Mouse (Mus musculus): ENCODE measurements around the gene 4930451I11Rik. TPM values are rescaled to one million over a fixed set of nuclear protein-coding genes. Genes with fewer than 3 reads are reported as not detected.

4930451I11Rik gene
- polyA plus RNA-seq (2017; shearing (Covaris generic)): not detected

DNA sequence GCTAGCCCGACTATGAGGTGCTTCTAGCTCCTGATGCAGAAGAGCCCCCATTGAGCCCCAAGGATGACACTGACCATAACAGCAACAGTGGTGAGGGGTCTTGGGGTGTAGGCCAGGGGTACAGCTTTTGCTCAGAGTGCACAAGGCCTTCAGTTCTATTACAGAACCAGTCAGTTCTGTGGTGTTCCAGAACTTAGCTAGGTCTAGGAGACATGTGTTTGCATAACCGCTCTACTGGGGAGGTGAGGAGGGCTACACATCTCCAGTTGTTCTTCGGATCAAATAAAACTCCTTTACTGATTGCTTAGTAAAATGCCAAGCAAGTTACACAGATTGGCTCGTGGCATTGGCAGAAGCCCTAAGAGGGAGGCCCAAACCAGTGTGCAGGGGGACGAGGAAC is at the start of gene 4930451I11Rik:
TSS of gene 4930451I11Rik (minus strand) at position 101 of the 400 bp plus-strand sequence.

DNA sequence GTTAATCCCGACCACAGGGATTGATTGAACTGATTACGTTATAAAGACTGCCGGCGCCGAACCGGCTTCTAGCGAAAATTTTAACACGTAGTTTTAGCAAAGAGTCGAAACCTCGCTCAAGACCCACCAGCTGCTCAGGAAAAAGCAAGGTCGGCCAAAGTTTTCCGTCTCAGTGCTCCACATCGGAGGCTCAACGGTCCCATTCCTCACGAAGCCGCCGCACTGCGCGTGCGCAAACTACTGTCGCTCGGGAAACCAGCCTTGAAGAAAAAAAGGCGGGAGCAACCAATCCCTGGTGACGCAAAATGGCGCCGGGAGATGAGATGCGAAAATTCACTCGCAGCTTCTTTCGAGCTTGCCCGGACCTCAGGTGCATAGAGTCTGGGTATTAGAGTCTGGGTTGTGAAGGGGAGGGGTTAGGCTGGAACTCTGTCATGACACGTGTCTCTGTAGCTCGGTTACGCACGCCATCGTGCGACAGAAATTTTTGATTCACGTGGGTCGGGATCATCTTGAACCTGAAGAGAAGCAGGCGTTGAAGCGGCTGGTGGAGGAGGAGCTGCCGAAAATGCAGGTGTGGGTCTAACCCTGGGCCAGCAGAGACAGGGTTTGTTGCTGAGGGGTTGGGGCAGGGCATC is 30.8 kb upstream of the 4930451I11Rik start, which contains the start of gene Ino80e:
TSS of gene Ino80e (minus strand) at position 231 of the 638 bp plus-strand sequence.

DNA sequence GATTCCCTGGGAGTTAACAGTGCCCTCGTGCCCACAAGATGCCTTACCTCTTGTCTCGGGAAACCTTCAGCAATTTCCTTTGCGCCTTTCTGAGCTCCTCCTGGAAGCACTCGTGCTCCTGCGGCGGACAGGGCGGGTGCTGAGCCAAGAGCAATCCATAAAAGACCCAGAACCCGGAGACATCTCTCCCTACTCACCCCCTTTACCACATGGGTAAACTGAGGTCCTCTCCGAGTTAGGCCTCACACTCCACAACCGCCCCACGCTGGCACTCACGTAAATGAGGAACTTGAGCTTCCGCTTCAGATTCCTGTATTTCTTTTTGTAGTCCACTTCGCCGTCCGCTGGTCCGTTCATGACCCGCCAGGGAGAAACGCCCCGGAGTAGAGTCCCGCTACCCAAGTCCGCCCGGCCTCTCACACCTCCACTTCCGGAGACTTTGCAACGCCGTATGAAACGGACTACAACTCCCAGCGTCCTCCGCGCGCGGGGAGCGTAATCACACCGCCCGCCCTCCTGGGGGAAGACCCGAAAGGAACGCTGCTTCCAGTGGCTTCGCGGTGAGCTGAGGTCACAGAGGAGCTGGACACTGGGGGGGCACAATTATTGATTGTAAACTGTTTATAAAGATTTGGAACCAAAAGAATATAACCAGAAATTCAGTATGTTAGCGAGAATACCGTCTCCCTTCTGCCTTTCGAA is 30.1 kb upstream of the 4930451I11Rik start, which contains the start of gene Hirip3:
TSS of gene Hirip3 (plus strand) at position 544 of the 702 bp plus-strand sequence.

DNA sequence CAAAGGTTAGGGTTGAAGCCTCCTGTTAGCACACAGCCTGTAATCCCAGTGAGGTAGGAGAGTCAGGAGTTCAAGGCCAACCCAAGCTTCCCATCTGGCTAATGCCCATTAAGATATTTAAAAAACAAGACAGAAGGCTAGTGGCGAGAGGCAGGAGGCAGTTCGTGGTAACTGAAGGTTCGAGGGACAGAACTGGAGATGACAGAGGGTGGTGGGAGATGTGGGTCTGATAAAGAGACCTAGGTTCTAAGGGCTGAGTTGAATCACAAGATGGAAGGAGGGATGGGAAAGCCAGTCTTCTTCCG is 15.6 kb upstream of the 4930451I11Rik start, which contains the start of gene Doc2a:
TSS of gene Doc2a (plus strand) at position 301 of the 305 bp plus-strand sequence.

DNA sequence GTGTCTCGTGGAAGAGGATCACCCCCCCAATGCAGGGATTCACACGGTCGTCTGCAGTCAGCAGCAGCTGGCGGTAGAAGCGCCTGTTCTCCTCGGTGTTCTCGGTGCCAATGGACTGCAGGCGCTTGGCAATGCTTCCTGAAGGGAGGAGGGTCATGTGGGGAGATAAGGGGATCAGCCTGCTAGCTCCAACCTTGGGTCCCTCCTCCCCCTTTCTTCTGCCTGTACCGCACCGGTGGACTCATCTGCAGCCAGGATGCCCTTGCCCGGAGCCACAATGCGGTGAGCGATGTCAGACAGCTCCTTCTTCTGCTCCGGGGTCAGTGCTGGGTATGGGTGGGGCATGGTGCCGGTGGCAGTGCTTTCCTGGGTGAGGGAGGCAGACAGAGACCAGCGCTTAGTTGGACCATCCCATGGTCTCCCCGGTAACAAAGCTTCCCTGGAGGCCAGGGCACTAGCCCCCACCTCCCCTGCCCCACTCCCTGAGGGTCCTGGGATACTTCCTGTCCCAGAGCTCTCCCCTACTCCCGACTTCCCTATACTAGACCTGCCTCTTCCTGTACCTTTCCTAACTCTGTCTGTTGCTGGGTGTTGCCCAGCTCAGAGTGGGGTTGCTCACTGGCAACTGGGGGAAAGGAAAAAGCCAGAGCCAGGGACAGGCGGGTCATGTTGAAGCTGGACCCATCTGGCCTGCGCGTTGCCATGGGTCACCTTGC is 33.9 kb downstream of the 4930451I11Rik start, which contains the start of gene Fam57b:
TSS of gene Fam57b (plus strand) at position 258 of the 716 bp plus-strand sequence.

DNA sequence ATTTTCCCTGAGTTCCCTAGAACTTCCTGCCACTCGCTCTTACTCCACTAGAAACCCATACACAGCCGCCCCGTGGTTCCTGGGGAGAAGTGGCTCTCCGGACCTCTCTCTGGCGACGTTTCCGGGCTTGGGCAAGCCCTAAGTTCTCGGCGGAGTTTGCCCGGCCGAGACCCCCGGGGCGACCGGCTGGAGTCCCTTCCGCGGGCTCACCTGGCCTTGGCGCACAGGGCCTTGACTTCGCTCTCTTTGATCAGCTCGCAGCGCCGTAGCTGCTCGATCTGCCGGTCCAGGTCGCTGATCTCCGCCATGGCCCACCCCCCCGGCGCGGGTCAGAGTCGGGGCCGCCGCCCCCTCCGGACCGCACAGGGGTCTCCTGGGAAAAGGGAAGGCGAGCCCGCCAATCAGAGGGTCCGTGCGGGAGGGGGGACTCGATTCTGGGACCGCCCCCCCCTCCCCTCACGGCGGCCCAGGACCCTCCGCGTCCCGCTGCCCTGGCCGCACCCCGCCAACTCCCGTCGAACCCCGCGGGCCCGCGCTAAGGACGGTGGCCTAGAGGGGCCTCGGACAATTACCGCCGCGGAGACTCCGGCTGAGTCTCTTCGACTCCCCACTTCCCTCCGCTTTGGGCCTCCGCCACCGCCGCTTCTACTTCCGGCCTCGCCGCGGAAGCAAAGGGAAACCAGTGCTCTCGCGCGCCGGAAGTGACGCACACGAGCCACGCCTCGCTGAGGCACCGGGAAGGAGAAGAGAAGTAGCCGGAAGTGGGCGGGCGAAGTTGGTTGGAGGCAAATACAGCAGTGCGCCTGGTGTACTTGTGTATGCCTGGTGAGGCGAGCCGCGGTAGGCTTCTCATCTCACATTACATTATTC is 39.4 kb downstream of the 4930451I11Rik start, which contains the start of gene Ppp4c:
TSS of gene Ppp4c (minus strand) at position 646 of the 870 bp plus-strand sequence.

DNA sequence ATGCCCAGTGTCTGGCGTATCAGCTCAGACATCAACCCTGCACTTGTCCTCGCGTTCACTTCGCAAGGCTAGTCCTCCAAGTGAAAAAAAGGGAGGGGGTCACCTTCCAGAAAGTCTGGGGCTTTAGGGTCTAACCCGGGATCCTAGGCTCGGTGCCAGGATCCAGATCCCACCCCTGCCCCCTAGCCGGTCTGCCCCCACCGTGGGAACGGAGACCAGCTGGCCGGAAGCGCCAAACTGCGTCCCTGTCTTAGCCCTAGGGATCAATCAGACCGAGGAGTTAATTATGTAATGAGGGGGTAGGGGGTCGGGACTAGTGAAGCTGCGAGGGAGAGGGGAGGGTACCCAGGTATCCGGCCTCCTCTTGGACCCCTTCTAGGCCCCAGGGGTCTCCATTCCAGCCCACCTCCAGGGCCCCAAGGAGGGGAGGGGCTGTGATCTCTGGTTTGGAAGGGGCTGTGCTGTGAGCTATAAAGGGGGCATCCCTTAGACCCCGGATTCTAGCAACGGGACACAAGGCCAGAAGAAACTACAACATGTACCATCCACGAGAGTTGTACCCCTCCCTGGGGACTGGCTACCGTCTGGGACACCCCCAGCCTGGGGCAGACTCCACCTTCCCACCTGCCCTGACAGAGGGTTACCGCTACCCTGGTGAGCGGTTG is 50.3 kb downstream of the 4930451I11Rik start, which contains the start of gene Tbx6:
TSS of gene Tbx6 (plus strand) at position 513 of the 665 bp plus-strand sequence.

Other genes with a start within 250 kb of the 4930451I11Rik start
- gene Apobr, start 246.7 kb downstream of the 4930451I11Rik start, polyA plus RNA-seq (2017; shearing (Covaris generic)): 3.6 TPM
- 123 TPM for gene Cln3, start 245.8 kb downstream of the 4930451I11Rik start, polyA plus RNA-seq (2017; shearing (Covaris generic))
- not detected for gene Il27, start 236.7 kb downstream of the 4930451I11Rik start, polyA plus RNA-seq (2017; shearing (Covaris generic))
- not detected for gene Nupr1, start 200.8 kb downstream of the 4930451I11Rik start, polyA plus RNA-seq (2017; shearing (Covaris generic))
- 107 TPM for gene Sgf29, start 182.3 kb downstream of the 4930451I11Rik start, polyA plus RNA-seq (2017; shearing (Covaris generic))
- 1.3 TPM for gene Sult1a1, start 155.2 kb downstream of the 4930451I11Rik start, polyA plus RNA-seq (2017; shearing (Covaris generic))
- 125 TPM for gene Bola2, start 136.2 kb downstream of the 4930451I11Rik start, polyA plus RNA-seq (2017; shearing (Covaris generic))
- 10.3 TPM for gene Slx1b, start 135.9 kb downstream of the 4930451I11Rik start, polyA plus RNA-seq (2017; shearing (Covaris generic))
- 3,429 TPM for gene Coro1a, start 123.9 kb downstream of the 4930451I11Rik start, polyA plus RNA-seq (2017; shearing (Covaris generic))
- gene Mapk3, start 72.0 kb downstream of the 4930451I11Rik start, polyA plus RNA-seq (2017; shearing (Covaris generic)): 33.0 TPM
- gene Gdpd3, start 65.3 kb downstream of the 4930451I11Rik start, polyA plus RNA-seq (2017; shearing (Covaris generic)): 1.9 TPM
- gene Ypel3, start 54.7 kb downstream of the 4930451I11Rik start, polyA plus RNA-seq (2017; shearing (Covaris generic)): 379 TPM
- gene Tbx6, start 50.2 kb downstream of the 4930451I11Rik start, polyA plus RNA-seq (2017; shearing (Covaris generic)): 4.7 TPM
- gene Ppp4c, start 39.1 kb downstream of the 4930451I11Rik start, polyA plus RNA-seq (2017; shearing (Covaris generic)): 458 TPM
- not detected for gene Fam57b, start 34.0 kb downstream of the 4930451I11Rik start, polyA plus RNA-seq (2017; shearing (Covaris generic))
- gene Doc2a, start 15.8 kb upstream of the 4930451I11Rik start, polyA plus RNA-seq (2017; shearing (Covaris generic)): not detected
- 18.3 TPM for gene Hirip3, start 30.3 kb upstream of the 4930451I11Rik start, polyA plus RNA-seq (2017; shearing (Covaris generic))
- 103 TPM for gene Ino80e, start 30.7 kb upstream of the 4930451I11Rik start, polyA plus RNA-seq (2017; shearing (Covaris generic))
- 71.5 TPM for gene Taok2, start 53.1 kb upstream of the 4930451I11Rik start, polyA plus RNA-seq (2017; shearing (Covaris generic))
- 50.5 TPM for gene Tmem219, start 91.3 kb upstream of the 4930451I11Rik start, polyA plus RNA-seq (2017; shearing (Covaris generic))
- gene Kctd13, start 97.2 kb upstream of the 4930451I11Rik start, polyA plus RNA-seq (2017; shearing (Covaris generic)): 12.3 TPM
- not detected for gene Asphd1, start 117.9 kb upstream of the 4930451I11Rik start, polyA plus RNA-seq (2017; shearing (Covaris generic))
- gene Sez6l2, start 118.9 kb upstream of the 4930451I11Rik start, polyA plus RNA-seq (2017; shearing (Covaris generic)): 0.65 TPM
- 358 TPM for gene Cdipt, start 144.3 kb upstream of the 4930451I11Rik start, polyA plus RNA-seq (2017; shearing (Covaris generic))
- gene Cdiptos, start 144.5 kb upstream of the 4930451I11Rik start, polyA plus RNA-seq (2017; shearing (Covaris generic)): 3.1 TPM
- gene Mvp, start 183.0 kb upstream of the 4930451I11Rik start, polyA plus RNA-seq (2017; shearing (Covaris generic)): 61.2 TPM
- gene Pagr1b, start 184.8 kb upstream of the 4930451I11Rik start, polyA plus RNA-seq (2017; shearing (Covaris generic)): 1.2 TPM
- 166 TPM for gene Pagr1a, start 185.7 kb upstream of the 4930451I11Rik start, polyA plus RNA-seq (2017; shearing (Covaris generic))
- gene Gm42742, start 189.5 kb upstream of the 4930451I11Rik start, polyA plus RNA-seq (2017; shearing (Covaris generic)): 47.3 TPM
- gene Prrt2, start 189.6 kb upstream of the 4930451I11Rik start, polyA plus RNA-seq (2017; shearing (Covaris generic)): 27.4 TPM
- 27.5 TPM for gene Maz, start 195.4 kb upstream of the 4930451I11Rik start, polyA plus RNA-seq (2017; shearing (Covaris generic))
- 16.5 TPM for gene Kif22, start 210.8 kb upstream of the 4930451I11Rik start, polyA plus RNA-seq (2017; shearing (Covaris generic))

Measured in inflammation-experienced regulatory T-cells, adult 16 weeks (primary cell).